Mouse (Mus musculus) thymus, adult 2 months (tissue): ENCODE measurements around the gene Opcml. TPM values are rescaled to one million over a fixed set of nuclear protein-coding genes. Genes with fewer than 3 reads are reported as not detected.

Source experiments
- DNase-seq: peaks from one replicate; pipeline ENCODE4 v3.0.0; 2021
- H3K27ac ChIP-seq: fragments of 200-500 bp; 2 replicates; pipeline ENCODE4 v1.5.1; 2012; ENCODE audit warnings: low read length, control low read depth; ENCODE audit not compliant: control insufficient read depth, insufficient read depth
- H3K27me3 ChIP-seq: fragments of 200-500 bp; 2 replicates; pipeline ENCODE4 v1.6.1; 2012; ENCODE audit warnings: mild to moderate bottlenecking, low read length, moderate library complexity, mixed read lengths; ENCODE audit not compliant: control insufficient read depth, insufficient read depth
- H3K36me3 ChIP-seq: fragments of 200-500 bp; 2 replicates; pipeline ENCODE4 v1.6.1; 2012; ENCODE audit warnings: mild to moderate bottlenecking, low read length, moderate library complexity; ENCODE audit not compliant: control insufficient read depth, insufficient read depth
- H3K4me1 ChIP-seq: fragments of 200-500 bp; replicated peaks from 2 replicates; pipeline ENCODE4 v1.6.1; 2012; ENCODE audit warnings: low read length; ENCODE audit not compliant: control insufficient read depth, insufficient read depth
- H3K4me3 ChIP-seq: fragments of 200-500 bp; 2 replicates; pipeline ENCODE4 v1.5.1; 2012; ENCODE audit warnings: mild to moderate bottlenecking, low read length, control low read depth, moderate library complexity; ENCODE audit not compliant: control insufficient read depth, insufficient read depth
- CTCF ChIP-seq: fragments of 200-500 bp; IDR thresholded peaks from 2 replicates; pipeline ENCODE4 v1.5.1; 2012; ENCODE audit warnings: mild to moderate bottlenecking, control low read depth, low read length, moderate library complexity, borderline replicate concordance; ENCODE audit not compliant: control insufficient read depth, poor library complexity, insufficient read depth; ENCODE audit errors: extremely low read depth
- POLR2A ChIP-seq: fragments of 200-500 bp; IDR thresholded peaks from 2 replicates; pipeline ENCODE4 v1.6.1; 2012; ENCODE audit warnings: mild to moderate bottlenecking, low read length, control low read depth, moderate library complexity; ENCODE audit not compliant: control insufficient read depth, poor library complexity, insufficient read depth; ENCODE audit errors: extremely low read depth
- WGBS: fragments of 180-500 bp; shearing (Covaris S2); methylation state at CpG from one replicate; pipeline ENCODE4 v1.1.7; 2018; 5-methylcytosine and 5-hydroxymethylcytosine counted together
- polyA plus RNA-seq: library from polyadenylated mRNA; depleted of rRNA; stranded (reverse); fragments of >200 nt; gene quantifications from 2 replicates; pipeline ENCODE4 v1.2.3, GENCODE M21; 2012

The Opcml gene
- polyA plus RNA-seq, 1 experiment, result 0.82 TPM

GRCm38 (mm10) chr9:28490410-28490809 lies 699.8 kb downstream of the Opcml start:
- WGBS, result 96% methylated on average over 3 of the region's 3 CpGs
- H3K27ac ChIP-seq, result no peak overlapping the region
- H3K4me1 ChIP-seq, result no peaks in the 10 kb centered on the region
- TF ChIP-seq CTCF (no peak), POLR2A (no peak)
- no peaks in the 10 kb centered on the region for H3K36me3 ChIP-seq
- H3K27me3 ChIP-seq, result no peaks in the 10 kb centered on the region
- no peak for DNase-seq
- H3K4me3 ChIP-seq, result no peak overlapping the region

GRCm38 (mm10) chr9:28499841-28500794 lies 709.5 kb downstream of the Opcml start:
- WGBS, result 89% methylated on average over 12 of the region's 12 CpGs
- Histone ChIP-seq H3K27ac (no peak overlapping the region), H3K4me1 (no peaks in the 10 kb centered on the region), H3K27me3 (no peaks in the 10 kb centered on the region), H3K4me3 (no peak overlapping the region), H3K36me3 (no peaks in the 10 kb centered on the region)
- DNase-seq, result no peak
- no peak for TF ChIP-seq CTCF
- no peak for TF ChIP-seq POLR2A

GRCm38 (mm10) chr9:28513905-28514304 lies 723.3 kb downstream of the Opcml start:
- DNase-seq, result no peak
- WGBS, result 96% methylated on average over 3 of the region's 3 CpGs
- Histone ChIP-seq H3K36me3 (no peaks in the 10 kb centered on the region), H3K27me3 (no peaks in the 10 kb centered on the region), H3K4me3 (no peak overlapping the region), H3K27ac (no peak overlapping the region), H3K4me1 (no peaks in the 10 kb centered on the region)
- TF ChIP-seq CTCF (no peak), POLR2A (no peak)

GRCm38 (mm10) chr9:28533191-28533590 lies 742.6 kb downstream of the Opcml start:
- H3K4me1 ChIP-seq, result no peaks in the 10 kb centered on the region

GRCm38 (mm10) chr9:28535006-28535405 lies 744.4 kb downstream of the Opcml start:
- H3K36me3 ChIP-seq, result no peaks in the 10 kb centered on the region
- no peak for TF ChIP-seq POLR2A
- TF ChIP-seq CTCF, result no peak
- 92% methylated on average over 4 of the region's 4 CpGs for WGBS
- no peaks in the 10 kb centered on the region for H3K4me1 ChIP-seq
- DNase-seq, result no peak
- H3K27me3 ChIP-seq, result no peaks in the 10 kb centered on the region
- H3K27ac ChIP-seq, result no peak overlapping the region
- H3K4me3 ChIP-seq, result no peak overlapping the region

More at GRCm38 (mm10) chr9:28533191-28533590, 742.6 kb downstream of the Opcml start:
- Histone ChIP-seq H3K4me3 (no peak overlapping the region), H3K27me3 (no peaks in the 10 kb centered on the region), H3K36me3 (no peaks in the 10 kb centered on the region), H3K27ac (no peak overlapping the region)
- no peak for DNase-seq
- TF ChIP-seq POLR2A (no peak), CTCF (no peak)
- 96% methylated on average over 1 of the region's 1 CpGs for WGBS

GRCm38 (mm10) chr9:28536637-28537036 lies 746.1 kb downstream of the Opcml start:
- no peak for DNase-seq
- WGBS, result 43% methylated on average over 4 of the region's 4 CpGs
- Histone ChIP-seq H3K4me3 (no peak overlapping the region), H3K27me3 (no peaks in the 10 kb centered on the region), H3K36me3 (no peaks in the 10 kb centered on the region), H3K4me1 (no peaks in the 10 kb centered on the region), H3K27ac (no peak overlapping the region)
- TF ChIP-seq CTCF, result no peak
- TF ChIP-seq POLR2A, result no peak

- 96% methylated on average over 9 of the region's 9 CpGs for WGBS
- Histone ChIP-seq H3K4me1 (no peaks in the 10 kb centered on the region), H3K27ac (no peak overlapping the region), H3K4me3 (no peak overlapping the region), H3K36me3 (no peaks in the 10 kb centered on the region), H3K27me3 (no peaks in the 10 kb centered on the region)
- TF ChIP-seq CTCF, result no peak
- no peak for TF ChIP-seq POLR2A
- DNase-seq, result no peak
Measured at GRCm38 (mm10) chr9:28548189-28548588, 757.6 kb downstream of the Opcml start.
